Mouse (Mus musculus) lung, adult 2 months (tissue): ENCODE measurements around the gene Yae1d1.

ENCODE experiments used
- CTCF ChIP-seq: fragments of 200-500 bp; IDR thresholded peaks from 2 replicates; pipeline ENCODE4 v1.5.1; 2011; ENCODE audit warnings: mild to moderate bottlenecking, low read length, control low read depth; ENCODE audit not compliant: insufficient read depth
- POLR2A ChIP-seq: fragments of 200-500 bp; IDR thresholded peaks from 2 replicates; pipeline ENCODE4 v1.6.1; 2011; ENCODE audit warnings: low read depth, mild to moderate bottlenecking, control low read depth, low read length, borderline replicate concordance; ENCODE audit errors: extremely low read depth

GRCm38 (mm10) chr13:17993515-17993847 is 332 bp upstream of the Yae1d1 start:
- TF ChIP-seq POLR2A (no peak), CTCF (no peak)
